Mouse (Mus musculus) intestine, embryonic 14.5 days (tissue): Measurements from ENCODE around the gene Mrpl42. TPM values are rescaled to one million over a fixed set of nuclear protein-coding genes. Genes with fewer than 3 reads are reported as not detected.

ENCODE experiments used
- ATAC-seq: fragments of 200-750 bp; cut with Nextera tagmentation; replicated peaks from 2 replicates; pipeline ENCODE4 v1.8.0; 2017; ENCODE audit warnings: low read depth, moderate number of reproducible peaks, moderate TSS enrichment, moderate library complexity; ENCODE audit not compliant: low FRiP score, low TSS enrichment
- DNase-seq: peaks from one replicate; pipeline ENCODE4 v3.0.0-alpha.2; 2018; ENCODE audit warnings: low spot score
- H3K27ac ChIP-seq: fragments of 300-500 bp; sonication (generic); 2 replicates; pipeline ENCODE4 v1.5.1; 2014; ENCODE audit warnings: low read depth, mild to moderate bottlenecking, control low read depth
- H3K27me3 ChIP-seq: fragments of 300-500 bp; sonication (generic); replicated peaks from 2 replicates; pipeline ENCODE4 v1.6.1; 2014; ENCODE audit warnings: low read length, control low read depth; ENCODE audit not compliant: control insufficient read depth, insufficient read depth
- H3K36me3 ChIP-seq: fragments of 300-500 bp; sonication (generic); 2 replicates; pipeline ENCODE4 v1.6.1; 2014; ENCODE audit warnings: low read length, control low read depth; ENCODE audit not compliant: control insufficient read depth, insufficient read depth
- H3K4me1 ChIP-seq: fragments of 300-500 bp; sonication (generic); replicated peaks from 2 replicates; pipeline ENCODE4 v1.6.1; 2014; ENCODE audit warnings: low read length, control low read depth, mixed read lengths; ENCODE audit not compliant: control insufficient read depth, insufficient read depth
- H3K4me2 ChIP-seq: fragments of 300-500 bp; sonication (generic); 2 replicates; pipeline ENCODE4 v1.6.1; 2014; ENCODE audit warnings: low read length
- H3K4me3 ChIP-seq: fragments of 300-500 bp; sonication (generic); 2 replicates; pipeline ENCODE4 v1.5.1; 2014; ENCODE audit warnings: low read depth, low read length, control low read depth, mixed read lengths
- H3K9ac ChIP-seq: fragments of 300-500 bp; sonication (generic); 2 replicates; pipeline ENCODE4 v1.6.1; 2014; ENCODE audit warnings: mild to moderate bottlenecking, low read length
- H3K9me3 ChIP-seq: fragments of 300-500 bp; sonication (generic); 2 replicates; pipeline ENCODE4 v1.6.1; 2016; ENCODE audit warnings: low read length, control low read depth; ENCODE audit not compliant: control insufficient read depth
- WGBS: fragments of 180-500 bp; shearing (Covaris S2); extraction: QIAGEN DNeasy Blood & Tissue Kit; methylation state at CpG from one replicate; pipeline ENCODE4 v1.1.7; 2014; 5-methylcytosine and 5-hydroxymethylcytosine counted together
- polyA plus RNA-seq: library from polyadenylated mRNA; unstranded; fragments of >200 nt; fragmentation: Nextera tagmentation; extraction: Ambion mirVana; gene quantifications from 2 replicates; pipeline ENCODE4 v1.2.1, GENCODE M21; 2014

The Mrpl42 gene
- polyA plus RNA-seq, 1 experiment from 2014 or later = 384 TPM

GRCm38 (mm10) chr10:95440566-95440965 is 61.2 kb downstream of the Mrpl42 start:
- WGBS = 45% methylated on average over 2 of the region's 2 CpGs
- no peak for DNase-seq
- no peak overlapping the region for H3K4me2 ChIP-seq
- no peak overlapping the region for H3K27ac ChIP-seq
- H3K27me3 ChIP-seq = no peaks in the 10 kb centered on the region
- H3K4me1 ChIP-seq = no peaks in the 10 kb centered on the region
- no peak for ATAC-seq
- H3K36me3 ChIP-seq = no peaks in the 10 kb centered on the region
- H3K4me3 ChIP-seq = no peak overlapping the region
- H3K9ac ChIP-seq = no peak overlapping the region
- no peaks in the 10 kb centered on the region for H3K9me3 ChIP-seq

GRCm38 (mm10) chr10:95439718-95440339 is 61.9 kb downstream of the Mrpl42 start:
- no peaks in the 10 kb centered on the region for H3K4me1 ChIP-seq
- H3K4me2 ChIP-seq = no peak overlapping the region
- H3K9ac ChIP-seq = no peak overlapping the region
- DNase-seq (no peak), ATAC-seq (no peak)
- 83% methylated on average over 10 of the region's 10 CpGs for WGBS
- H3K4me3 ChIP-seq = no peak overlapping the region
- no peaks in the 10 kb centered on the region for H3K27me3 ChIP-seq
- no peaks in the 10 kb centered on the region for H3K36me3 ChIP-seq
- H3K9me3 ChIP-seq = no peaks in the 10 kb centered on the region
- H3K27ac ChIP-seq = no peak overlapping the region

- Histone ChIP-seq H3K9ac (no peak overlapping the region), H3K36me3 (no peaks in the 10 kb centered on the region), H3K4me2 (no peak overlapping the region), H3K4me3 (no peak overlapping the region), H3K27me3 (no peaks in the 10 kb centered on the region), H3K4me1 (no peaks in the 10 kb centered on the region), H3K27ac (no peak overlapping the region), H3K9me3 (no peaks in the 10 kb centered on the region)
- ATAC-seq (no peak), DNase-seq (no peak)
- 29% methylated on average over 11 of the region's 11 CpGs for WGBS
Observed at GRCm38 (mm10) chr10:95438941-95439340, 62.8 kb downstream of the Mrpl42 start.

Other genes with a start within 250 kb of the Mrpl42 start
- gene Cradd, start 177.8 kb downstream of the Mrpl42 start, polyA plus RNA-seq = 13.6 and 14.5 TPM in 2 replicates
- gene Socs2, start 84.8 kb downstream of the Mrpl42 start, polyA plus RNA-seq = 47.1 and 52.7 TPM in 2 replicates
- gene Ube2n, start 13.2 kb upstream of the Mrpl42 start, polyA plus RNA-seq = 319 and 330 TPM in 2 replicates
- gene Nudt4, start 62.2 kb upstream of the Mrpl42 start, polyA plus RNA-seq = 71.3 and 72.7 TPM in 2 replicates
- gene Anapc15-ps, start 171.5 kb upstream of the Mrpl42 start, polyA plus RNA-seq = not detected in 2 replicates